Mouse (Mus musculus): ENCODE results near the gene Mrpl33.
"Not testable (repeated sequence)": the region's sequence is repeated elsewhere in the genome, so short reads cannot be mapped to it uniquely, and the experiment has no call there.

Gene Mrpl33

GRCm38 (mm10) chr5:31596481-31597429 lies at the start of gene Mrpl33:
TSS of gene Mrpl33 (plus strand) at chr5:31596935.
- peak; percentile 56 to 65 for DNase-seq

GRCm38 (mm10) chr5:31559401-31559800 lies 37.3 kb upstream of the Mrpl33 start:
- no peak for DNase-seq

GRCm38 (mm10) chr5:31560352-31560751 lies 36.4 kb upstream of the Mrpl33 start:
- DNase-seq = no peak

- DNase-seq = no peak
These were observed 34.6 kb upstream of the Mrpl33 start for GRCm38 (mm10) chr5:31562036-31562666.

GRCm38 (mm10) chr5:31563496-31563895 lies 33.2 kb upstream of the Mrpl33 start:
- peak; percentile 74 to 79 for DNase-seq

GRCm38 (mm10) chr5:31563905-31564304 lies 32.8 kb upstream of the Mrpl33 start:
- no peak for DNase-seq

GRCm38 (mm10) chr5:31564976-31565375 lies 31.8 kb upstream of the Mrpl33 start:
- DNase-seq = no peak

GRCm38 (mm10) chr5:31566026-31566425 lies 30.7 kb upstream of the Mrpl33 start:
- DNase-seq = no peak

GRCm38 (mm10) chr5:31566457-31566856 lies 30.3 kb upstream of the Mrpl33 start:
- DNase-seq = no peak

GRCm38 (mm10) chr5:31567951-31568657 lies 28.6 kb upstream of the Mrpl33 start:
- DNase-seq = no peak

GRCm38 (mm10) chr5:31571023-31571608 lies 25.6 kb upstream of the Mrpl33 start:
- DNase-seq = peak; percentile 46 to 61

- DNase-seq = no peak
These were observed 23.0 kb upstream of the Mrpl33 start for GRCm38 (mm10) chr5:31573722-31574121.

GRCm38 (mm10) chr5:31576539-31576975 lies 20.2 kb upstream of the Mrpl33 start:
- no peak for DNase-seq

- DNase-seq = no peak
These were observed 15.5 kb upstream of the Mrpl33 start for GRCm38 (mm10) chr5:31581263-31581662.

- DNase-seq = no peak
These were observed 14.8 kb upstream of the Mrpl33 start for GRCm38 (mm10) chr5:31581932-31582331.

GRCm38 (mm10) chr5:31583261-31583660 lies 13.5 kb upstream of the Mrpl33 start:
- DNase-seq = no peak

GRCm38 (mm10) chr5:31585526-31585925 lies 11.2 kb upstream of the Mrpl33 start:
- DNase-seq = no peak

GRCm38 (mm10) chr5:31588016-31588415 lies 8.7 kb upstream of the Mrpl33 start:
- no peak for DNase-seq

GRCm38 (mm10) chr5:31588672-31589071 lies 8.1 kb upstream of the Mrpl33 start:
- not testable (repeated sequence) for DNase-seq

GRCm38 (mm10) chr5:31589711-31590319 lies 6.9 kb upstream of the Mrpl33 start:
- no peak for DNase-seq

- no peak for DNase-seq
These were observed 5.6 kb upstream of the Mrpl33 start for GRCm38 (mm10) chr5:31591122-31591521.

- DNase-seq = no peak
These were observed 867 bp upstream of the Mrpl33 start for GRCm38 (mm10) chr5:31595868-31596267.

Measured in cerebellum, adult 18-20 months (tissue).